14 mouse cellular contexts compared by ENCODE assay signal in the genomic region with DNA sequence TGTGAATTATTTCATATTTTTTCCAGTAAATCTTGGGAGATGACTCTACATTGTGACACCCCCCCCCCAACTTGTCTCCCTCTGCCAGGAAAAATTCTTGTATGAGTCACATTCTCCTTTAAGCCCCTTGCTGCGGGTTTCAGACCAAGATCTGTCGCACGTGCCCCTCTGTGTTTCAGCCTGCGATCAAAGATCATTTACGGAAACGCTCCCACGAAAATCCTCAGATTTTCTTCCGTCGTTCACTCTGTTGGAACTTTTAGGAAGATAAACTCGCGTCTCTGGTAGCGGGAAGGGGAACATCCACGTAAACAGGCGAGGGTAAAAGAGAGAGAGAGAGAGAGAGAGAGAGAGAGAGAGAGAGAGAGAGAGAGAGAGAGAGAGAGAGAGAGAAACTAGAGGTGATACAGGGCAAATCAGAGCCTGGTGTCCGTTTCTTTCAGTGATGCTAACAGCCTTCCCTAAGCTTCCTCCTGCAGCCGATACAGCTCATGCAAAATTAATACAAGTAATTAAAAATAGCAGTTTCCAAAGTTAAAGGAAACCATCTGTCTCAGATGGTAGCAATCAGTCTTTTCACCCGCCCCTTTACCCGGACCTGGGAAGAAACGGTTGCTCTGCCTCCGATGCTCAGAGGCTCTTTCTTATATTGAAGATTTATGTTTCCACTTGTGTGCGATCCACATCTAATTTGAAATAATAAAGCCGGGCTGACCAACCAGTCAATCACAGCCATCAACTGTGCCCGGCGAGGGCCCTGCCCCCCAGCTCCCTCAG. TPM values are rescaled to one million over a fixed set of nuclear protein-coding genes. Genes with fewer than 3 reads are reported as not detected.
DNase-seq lines count a peak whose midpoint lies in the region; ATAC-seq and TF ChIP-seq lines count a peak whose summit lies in the region.
"Had no signal": no experiment of that assay in that cellular context is flagged by ENCODE, and none has a peak within 500 bp of the region (broad histone marks: within the 10 kb centered on the region; RNA-seq: fewer than 3 reads in every experiment).

No protein-coding gene starts in this region.

- H3K36me3 ChIP-seq in forebrain, embryonic 13.5 days (ENCODE audit: poor library complexity, severe bottlenecking) = no peaks in the 10 kb centered on the region
- H3K36me3 ChIP-seq in hindbrain, postnatal 0 days (ENCODE audit: insufficient read depth, low read length) = no peaks in the 10 kb centered on the region
- no peaks in the 10 kb centered on the region for H3K36me3 ChIP-seq in neural tube, embryonic 12.5 days
- H3K36me3 ChIP-seq: embryonic facial prominence, embryonic 15.5 days had no signal

- no peak for TF ChIP-seq POLR2A in cerebellum, adult 2 months (IDR thresholded peaks at IDR 0.05; ENCODE audit: borderline replicate concordance, insufficient read depth, low read length)

- ATAC-seq in forebrain, embryonic 13.5 days = no peak
- ATAC-seq in hindbrain, postnatal 0 days = no peak
- ATAC-seq in neural tube, embryonic 12.5 days (ENCODE audit: low FRiP score, low read depth) = no peak; the same call in 1 of the 2 replicates

- peak overlapping the region; percentile 71 for H3K4me2 ChIP-seq in forebrain, embryonic 13.5 days
- H3K4me2 ChIP-seq in hindbrain, postnatal 0 days (ENCODE audit: low read depth, low read length) = peak overlapping the region; percentile 72
- H3K4me2 ChIP-seq in neural tube, embryonic 12.5 days (replicated peaks) = peak overlapping the region; percentile 69
- H3K4me2 ChIP-seq: embryonic facial prominence, embryonic 15.5 days had no signal

- TF ChIP-seq CTCF in cerebellum, adult 2 months (IDR thresholded peaks at IDR 0.05; ENCODE audit: borderline replicate concordance, insufficient read depth, low read depth, low read length) = no peak
- TF ChIP-seq CTCF in hindbrain, postnatal 0 days (IDR thresholded peaks at IDR 0.05; ENCODE audit: low read depth) = no peak

- WGBS in cerebellum, adult 2 months = 2% methylated on average over 24 of the region's 24 CpGs
- 1% methylated on average over 24 of the region's 24 CpGs for WGBS in forebrain, embryonic 13.5 days
- 2% methylated on average over 24 of the region's 24 CpGs for WGBS in hindbrain, postnatal 0 days
- 2% methylated on average over 24 of the region's 24 CpGs for WGBS in neural tube, embryonic 12.5 days

- peak in 1 of 2 experiments; percentile 14 for DNase-seq in cerebellum, adult 2 months
- no peak for DNase-seq in cerebellum, adult 11 months
- DNase-seq in hindbrain, postnatal 0 days (ENCODE audit: low spot score) = peak; percentile 43
- no peak for DNase-seq in lung, postnatal 4 days
- DNase-seq in spleen, adult 18-20 months = no peak
- no peak for DNase-seq in right cerebral cortex, postnatal 36 days (ENCODE audit: low spot score in 2 of 2)
- DNase-seq: adrenal gland, postnatal 36 days; cerebellum, adult 18-20 months; kidney, postnatal 36 days had no signal

- peaks cover 4% of the 10 kb centered on the region; the same call in 1 of the 2 replicates for H3K4me1 ChIP-seq in cerebellum, adult 2 months (ENCODE audit: control insufficient read depth, insufficient read depth, low read length)
- peaks cover 24% of the 10 kb centered on the region for H3K4me1 ChIP-seq in forebrain, embryonic 13.5 days
- H3K4me1 ChIP-seq in hindbrain, postnatal 0 days (ENCODE audit: insufficient read depth, low read length) = peaks cover 3% of the 10 kb centered on the region; the same call in 1 of the 2 replicates
- peaks cover 17% of the 10 kb centered on the region for H3K4me1 ChIP-seq in neural tube, embryonic 12.5 days

- no peaks in the 10 kb centered on the region for H3K9me3 ChIP-seq in forebrain, embryonic 13.5 days (replicated peaks)
- no peaks in the 10 kb centered on the region for H3K9me3 ChIP-seq in hindbrain, postnatal 0 days (ENCODE audit: low read length)
- H3K9me3 ChIP-seq in neural tube, embryonic 12.5 days = no peaks in the 10 kb centered on the region
- H3K9me3 ChIP-seq: embryonic facial prominence, embryonic 15.5 days had no signal

- peak overlapping the region; percentile 61 for H3K9ac ChIP-seq in forebrain, embryonic 13.5 days
- peak overlapping the region; percentile 47; the same call in 1 of the 2 replicates for H3K9ac ChIP-seq in hindbrain, postnatal 0 days (replicated peaks; ENCODE audit: low read length)
- H3K9ac ChIP-seq in neural tube, embryonic 12.5 days = peak overlapping the region; percentile 29; the same call in 1 of the 2 replicates
- H3K9ac ChIP-seq: embryonic facial prominence, embryonic 15.5 days had no signal

- no peak overlapping the region for H3K27ac ChIP-seq in cerebellum, adult 2 months (ENCODE audit: insufficient read depth, low read length)
- H3K27ac ChIP-seq in forebrain, embryonic 13.5 days = no peak overlapping the region
- peak overlapping the region; percentile 66 for H3K27ac ChIP-seq in hindbrain, postnatal 0 days
- H3K27ac ChIP-seq in neural tube, embryonic 12.5 days = peak overlapping the region; percentile 42; the same call in 1 of the 2 replicates
- H3K27ac ChIP-seq: embryonic facial prominence, embryonic 15.5 days had no signal

- peak overlapping the region; percentile 21 for H3K4me3 ChIP-seq in cerebellum, adult 2 months (replicated peaks; ENCODE audit: insufficient read depth, low read depth, low read length)
- peak overlapping the region; percentile 40 for H3K4me3 ChIP-seq in forebrain, embryonic 13.5 days
- peak overlapping the region; percentile 44 for H3K4me3 ChIP-seq in hindbrain, postnatal 0 days (ENCODE audit: low read length)
- peak overlapping the region; percentile 29 for H3K4me3 ChIP-seq in neural tube, embryonic 12.5 days
- H3K4me3 ChIP-seq: embryonic facial prominence, embryonic 15.5 days had no signal

- no peaks in the 10 kb centered on the region; the same call in 1 of the 2 replicates for H3K27me3 ChIP-seq in cerebellum, adult 2 months (ENCODE audit: control insufficient read depth, insufficient read depth, low read length)
- 0 out of 2 replicates have a peak, but pooled peaks cover 6% of the 10 kb centered on the region for H3K27me3 ChIP-seq in forebrain, embryonic 13.5 days
- no peaks in the 10 kb centered on the region for H3K27me3 ChIP-seq in hindbrain, postnatal 0 days (ENCODE audit: insufficient read depth, low read length)
- H3K27me3 ChIP-seq in neural tube, embryonic 12.5 days (replicated peaks) = no peaks in the 10 kb centered on the region

RNA-seq across cellular contexts. Expression of gene Elavl2, which starts 20.1 kb away (rescaled TPM):
- polyA plus RNA-seq in cerebellum, adult 2 months (2012; rRNA removed) = 35.9 and 39.6 TPM in 2 replicates
- 117 TPM in 2 replicates for polyA plus RNA-seq in forebrain, embryonic 13.5 days (2015; fragmentation: Nextera tagmentation; extraction: Ambion mirVana)
- 72.0 and 93.5 TPM in 2 replicates for total RNA-seq in hindbrain, postnatal 0 days (2014; rRNA removed)
- polyA plus RNA-seq in hindbrain, postnatal 0 days (2015; fragmentation: Nextera tagmentation; extraction: Ambion mirVana) = 97.0 and 100 TPM in 2 replicates
- polyA plus RNA-seq in neural tube, embryonic 12.5 days (2016; fragmentation: Nextera tagmentation; extraction: Ambion mirVana) = 118 and 128 TPM in 2 replicates
- total RNA-seq: gastrocnemius, adult 18-20 months; megakaryocyte progenitor cell, adult 5-6 weeks had no signal

Comparison
In these comparisons a context has a peak if more than half of its experiments do, and no peak if none do; other contexts are left out.
1. H3K27ac ChIP-seq: peak in hindbrain, postnatal 0 days (single experiment) and neural tube, embryonic 12.5 days (single experiment); none in cerebellum, adult 2 months (single experiment) and forebrain, embryonic 13.5 days (single experiment).
2. Peak in every context shown above with its lines, with median percentiles within 50 percentile points of each other: H3K4me3 ChIP-seq, H3K4me2 ChIP-seq and H3K9ac ChIP-seq.